Mouse (Mus musculus) erythroid progenitor cell, adult 5-6 weeks (primary cell): ENCODE data around the gene A630076J17Rik. TPM values are rescaled to one million over a fixed set of nuclear protein-coding genes. Genes with fewer than 3 reads are reported as not detected.

Source experiments
- ATAC-seq: replicated peaks from 2 replicates; pipeline ENCODE4 v1.8.0; 2016; ENCODE audit warnings: moderate number of reproducible peaks, mild to moderate bottlenecking, moderate TSS enrichment, inconsistent platforms; ENCODE audit not compliant: poor library complexity, low FRiP score, severe bottlenecking
- total RNA-seq, 2 experiments: library from RNA; stranded (forward) in 1 of 2; stranded (reverse) in 1 of 2; fragments of 150-400 nt in 1 of 2; fragments of 186-747, 209-891 nt in 1 of 2; gene quantifications; 2 replicates each; pipeline versions ENCODE4 v1.2.3 to v1.2.4; 2015 to 2017; ENCODE audit warnings: low replicate concordance in 2 of 2

Gene A630076J17Rik
- total RNA-seq, 2 experiments from 2014 or later: not detected

GRCm38 (mm10) chr3:107266814-107267345, 36.5 kb downstream of the A630076J17Rik start:
- ATAC-seq: no peak

GRCm38 (mm10) chr3:107272433-107272832, 42.0 kb downstream of the A630076J17Rik start:
- ATAC-seq: no peak

- peak; percentile 70 for ATAC-seq
Observed at GRCm38 (mm10) chr3:107273820-107274219, 43.4 kb downstream of the A630076J17Rik start.

- ATAC-seq: no peak
Observed at GRCm38 (mm10) chr3:107275351-107275750, 44.9 kb downstream of the A630076J17Rik start.

GRCm38 (mm10) chr3:107275996-107276395, 45.6 kb downstream of the A630076J17Rik start:
- ATAC-seq: no peak

- ATAC-seq: no peak
Observed at GRCm38 (mm10) chr3:107276626-107277025, 46.2 kb downstream of the A630076J17Rik start.

- peak; percentile 91 for ATAC-seq
Observed at GRCm38 (mm10) chr3:107278479-107279269, 48.3 kb downstream of the A630076J17Rik start, which contains the start of gene Lamtor5. TSS of gene Lamtor5 (plus strand) at chr3:107278858.

Other genes with a start within 250 kb of the A630076J17Rik start
- gene Kcna3, start 194.4 kb upstream of the A630076J17Rik start, total RNA-seq (2015; ENCODE audit: low replicate concordance): 7.5 TPM in 1 of 2 replicates, not detected in the other
- not detected in 2 replicates for gene Kcna3, start 194.4 kb upstream of the A630076J17Rik start, total RNA-seq (2017; ENCODE audit: low replicate concordance)
- 2.1 and 2.5 TPM in 2 replicates for gene Kcna2, start 129.5 kb upstream of the A630076J17Rik start, total RNA-seq (2015; ENCODE audit: low replicate concordance)
- 0.61 and 1.5 TPM in 2 replicates for gene Kcna2, start 129.5 kb upstream of the A630076J17Rik start, total RNA-seq (2017; ENCODE audit: low replicate concordance)
- not detected in 2 replicates for gene Kcna10, start 47.6 kb upstream of the A630076J17Rik start, total RNA-seq (2015; ENCODE audit: low replicate concordance)
- gene Kcna10, start 47.6 kb upstream of the A630076J17Rik start, total RNA-seq (2017; ENCODE audit: low replicate concordance): not detected in 2 replicates
- gene Cym, start 8.9 kb upstream of the A630076J17Rik start, total RNA-seq (2015; ENCODE audit: low replicate concordance): not detected in 2 replicates
- not detected in 2 replicates for gene Cym, start 8.9 kb upstream of the A630076J17Rik start, total RNA-seq (2017; ENCODE audit: low replicate concordance)
- gene Prok1, start 9.1 kb downstream of the A630076J17Rik start, total RNA-seq (2015; ENCODE audit: low replicate concordance): not detected in 2 replicates
- not detected in 2 replicates for gene Prok1, start 9.1 kb downstream of the A630076J17Rik start, total RNA-seq (2017; ENCODE audit: low replicate concordance)
- gene Lamtor5, start 48.2 kb downstream of the A630076J17Rik start, total RNA-seq (2015; ENCODE audit: low replicate concordance): 57.0 and 58.4 TPM in 2 replicates
- gene Lamtor5, start 48.2 kb downstream of the A630076J17Rik start, total RNA-seq (2017; ENCODE audit: low replicate concordance): 10.3 and 20.0 TPM in 2 replicates
- gene Slc16a4, start 60.6 kb downstream of the A630076J17Rik start, total RNA-seq (2015; ENCODE audit: low replicate concordance): 1.4 TPM in 1 of 2 replicates, not detected in the other
- 2.1 TPM in 1 of 2 replicates, not detected in the other for gene Slc16a4, start 60.6 kb downstream of the A630076J17Rik start, total RNA-seq (2017; ENCODE audit: low replicate concordance)
- gene Rbm15, start 103.1 kb downstream of the A630076J17Rik start, total RNA-seq (2015; ENCODE audit: low replicate concordance): 129 and 143 TPM in 2 replicates
- gene Rbm15, start 103.1 kb downstream of the A630076J17Rik start, total RNA-seq (2017; ENCODE audit: low replicate concordance): 125 and 143 TPM in 2 replicates
- not detected in 2 replicates for gene Kcnc4, start 228.9 kb downstream of the A630076J17Rik start, total RNA-seq (2015; ENCODE audit: low replicate concordance)
- gene Kcnc4, start 228.9 kb downstream of the A630076J17Rik start, total RNA-seq (2017; ENCODE audit: low replicate concordance): not detected in 2 replicates